Mouse (Mus musculus): ENCODE measurements around the gene Speer4b. TPM values are rescaled to one million over a fixed set of nuclear protein-coding genes. Genes with fewer than 3 reads are reported as not detected.

Gene Speer4b
- polyA plus RNA-seq, 1 experiment from 2014 or later: 1.2 TPM

- no peaks in the 10 kb centered on the region for H3K36me3 ChIP-seq (ENCODE audit: control insufficient read depth, insufficient read depth, low read length)
- H3K9ac ChIP-seq (replicated peaks; ENCODE audit: low read length): no peak overlapping the region
- ATAC-seq (ENCODE audit: low FRiP score, low TSS enrichment): no peak
- H3K4me1 ChIP-seq (ENCODE audit: control insufficient read depth, insufficient read depth, low read length): no peaks in the 10 kb centered on the region
- H3K27ac ChIP-seq (replicated peaks; ENCODE audit: low read depth, low read length): no peak overlapping the region
- no peak overlapping the region for H3K4me2 ChIP-seq (ENCODE audit: low read length)
- no peak for DNase-seq
- no peaks in the 10 kb centered on the region for H3K9me3 ChIP-seq (ENCODE audit: control insufficient read depth, low read length)
- no peak overlapping the region for H3K4me3 ChIP-seq (replicated peaks; ENCODE audit: low read depth, low read length)
- 67% methylated on average over 1 of the region's 1 CpGs for WGBS
- H3K27me3 ChIP-seq (ENCODE audit: control insufficient read depth, insufficient read depth, low read length): no peaks in the 10 kb centered on the region
Observed at GRCm38 (mm10) chr5:27457686-27458085, 43.6 kb downstream of the Speer4b start.

GRCm38 (mm10) chr5:27456981-27457380, 44.3 kb downstream of the Speer4b start:
- 93% methylated on average over 1 of the region's 1 CpGs for WGBS
- ATAC-seq (ENCODE audit: low FRiP score, low TSS enrichment) (no peak), DNase-seq (no peak)
- H3K36me3 ChIP-seq (ENCODE audit: control insufficient read depth, insufficient read depth, low read length): no peaks in the 10 kb centered on the region
- H3K4me1 ChIP-seq (ENCODE audit: control insufficient read depth, insufficient read depth, low read length): no peaks in the 10 kb centered on the region
- H3K4me3 ChIP-seq (replicated peaks; ENCODE audit: low read depth, low read length): no peak overlapping the region
- no peaks in the 10 kb centered on the region for H3K9me3 ChIP-seq (ENCODE audit: control insufficient read depth, low read length)
- no peak overlapping the region for H3K9ac ChIP-seq (replicated peaks; ENCODE audit: low read length)
- H3K4me2 ChIP-seq (ENCODE audit: low read length): no peak overlapping the region
- no peak overlapping the region for H3K27ac ChIP-seq (replicated peaks; ENCODE audit: low read depth, low read length)
- H3K27me3 ChIP-seq (ENCODE audit: control insufficient read depth, insufficient read depth, low read length): no peaks in the 10 kb centered on the region

DNA sequence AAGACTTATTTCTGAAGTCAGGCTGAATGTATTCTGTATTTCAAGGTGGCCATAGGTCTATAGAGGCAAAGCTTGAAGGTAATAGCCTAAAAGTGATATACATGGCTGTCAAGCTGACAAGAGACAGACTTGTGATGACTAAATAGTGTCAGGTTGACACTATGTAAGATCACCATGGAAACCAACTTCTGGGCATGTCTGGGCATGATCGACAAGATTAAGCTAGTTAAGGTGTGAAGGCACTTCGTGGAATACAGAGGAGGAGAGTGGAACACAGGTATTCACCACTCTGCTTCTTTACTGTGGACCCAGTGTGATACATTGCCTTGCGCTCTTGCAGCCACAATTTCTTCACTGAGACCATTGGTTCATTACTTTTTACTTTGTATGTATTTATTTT, 46.9 kb downstream of the Speer4b start:
- Histone ChIP-seq H3K36me3 (ENCODE audit: control insufficient read depth, insufficient read depth, low read length) (no peaks in the 10 kb centered on the region), H3K9ac (replicated peaks; ENCODE audit: low read length) (no peak overlapping the region), H3K27me3 (ENCODE audit: control insufficient read depth, insufficient read depth, low read length) (no peaks in the 10 kb centered on the region), H3K27ac (replicated peaks; ENCODE audit: low read depth, low read length) (no peak overlapping the region), H3K9me3 (ENCODE audit: control insufficient read depth, low read length) (no peaks in the 10 kb centered on the region), H3K4me3 (replicated peaks; ENCODE audit: low read depth, low read length) (no peak overlapping the region), H3K4me1 (ENCODE audit: control insufficient read depth, insufficient read depth, low read length) (no peaks in the 10 kb centered on the region), H3K4me2 (ENCODE audit: low read length) (no peak overlapping the region)
- no peak for DNase-seq
- ATAC-seq (ENCODE audit: low FRiP score, low TSS enrichment): no peak
- WGBS: 77% methylated on average over 3 of the region's 3 CpGs

DNA sequence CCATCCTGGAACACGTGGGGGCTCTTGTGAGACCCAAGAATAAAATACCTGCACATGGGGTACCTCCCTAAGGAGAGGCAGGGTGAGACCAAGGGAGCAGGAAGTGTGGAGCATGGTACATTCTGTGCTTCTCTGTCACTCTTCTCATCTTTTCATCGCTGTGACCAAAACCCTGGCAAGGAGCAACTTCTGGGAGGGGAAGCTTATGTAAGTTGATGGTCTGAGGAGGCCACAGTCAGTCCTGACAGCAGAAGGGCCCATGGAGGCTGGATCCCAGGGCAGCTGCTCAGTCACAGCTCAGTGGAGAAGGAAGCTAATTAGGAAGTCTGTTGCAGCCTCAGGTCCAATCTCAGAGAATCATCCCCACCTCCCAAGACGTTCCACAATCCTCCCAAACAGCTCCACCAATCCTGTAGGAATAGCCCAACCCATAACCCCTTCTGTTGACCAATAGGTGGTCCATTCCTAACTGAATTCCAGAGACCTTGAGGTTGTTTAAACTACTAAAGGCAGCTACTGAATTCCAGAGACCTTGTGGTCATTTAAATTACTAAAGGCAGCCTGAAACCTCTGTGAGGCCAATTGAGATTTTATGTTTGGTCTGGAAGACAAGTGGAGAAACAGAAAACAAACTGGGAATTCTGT, 47.9 kb downstream of the Speer4b start:
- Histone ChIP-seq H3K36me3 (ENCODE audit: control insufficient read depth, insufficient read depth, low read length) (no peaks in the 10 kb centered on the region), H3K27ac (replicated peaks; ENCODE audit: low read depth, low read length) (no peak overlapping the region), H3K27me3 (ENCODE audit: control insufficient read depth, insufficient read depth, low read length) (no peaks in the 10 kb centered on the region), H3K4me1 (ENCODE audit: control insufficient read depth, insufficient read depth, low read length) (no peaks in the 10 kb centered on the region), H3K4me3 (replicated peaks; ENCODE audit: low read depth, low read length) (no peak overlapping the region), H3K9ac (replicated peaks; ENCODE audit: low read length) (no peak overlapping the region), H3K9me3 (ENCODE audit: control insufficient read depth, low read length) (no peaks in the 10 kb centered on the region), H3K4me2 (ENCODE audit: low read length) (no peak overlapping the region)
- 38% methylated on average over 3 of the region's 3 CpGs for whole genome bisulfite sequencing
- DNase-seq: no peak
- no peak for ATAC-seq (ENCODE audit: low FRiP score, low TSS enrichment)

Measured in midbrain, embryonic 14.5 days (tissue).